Mouse (Mus musculus) neural tube, embryonic 15.5 days (tissue): ENCODE data around the gene Car14. TPM values are rescaled to one million over a fixed set of nuclear protein-coding genes. Genes with fewer than 3 reads are reported as not detected.
"Not testable (repeated sequence)": the region's sequence is repeated elsewhere in the genome, so short reads cannot be mapped to it uniquely, and the experiment has no call there.

Experiments
- ATAC-seq: fragments of 200-750 bp; cut with Nextera tagmentation; 2 replicates; pipeline ENCODE4 v1.8.0; 2017; ENCODE audit warnings: mild to moderate bottlenecking, moderate TSS enrichment, moderate library complexity; ENCODE audit not compliant: low FRiP score
- H3K27ac ChIP-seq: fragments of 300-500 bp; sonication (generic); replicated peaks from 2 replicates; pipeline ENCODE4 v1.5.1; 2015; ENCODE audit warnings: mild to moderate bottlenecking, inconsistent platforms
- H3K27me3 ChIP-seq: fragments of 300-500 bp; sonication (generic); replicated peaks from 2 replicates; pipeline ENCODE4 v1.6.1; 2015; ENCODE audit warnings: inconsistent platforms
- H3K36me3 ChIP-seq: fragments of 300-500 bp; sonication (generic); 2 replicates; pipeline ENCODE4 v1.6.1; 2015; ENCODE audit warnings: inconsistent platforms
- H3K4me1 ChIP-seq: fragments of 300-500 bp; sonication (generic); 2 replicates; pipeline ENCODE4 v1.6.1; 2015; ENCODE audit warnings: inconsistent platforms
- H3K4me2 ChIP-seq: fragments of 300-500 bp; sonication (generic); 2 replicates; pipeline ENCODE4 v1.6.1; 2015; ENCODE audit warnings: inconsistent platforms, mild to moderate bottlenecking, moderate library complexity
- H3K4me3 ChIP-seq: fragments of 300-500 bp; sonication (generic); replicated peaks from 2 replicates; pipeline ENCODE4 v1.5.1; 2015; ENCODE audit warnings: mild to moderate bottlenecking, inconsistent platforms
- H3K9ac ChIP-seq: fragments of 300-500 bp; sonication (generic); replicated peaks from 2 replicates; pipeline ENCODE4 v1.6.1; 2015; ENCODE audit warnings: mild to moderate bottlenecking, inconsistent platforms
- H3K9me3 ChIP-seq: fragments of 300-500 bp; sonication (generic); replicated peaks from 2 replicates; pipeline ENCODE4 v1.6.1; 2016; ENCODE audit warnings: inconsistent platforms
- WGBS: fragments of 180-500 bp; shearing (Covaris S2); methylation state at CpG from one replicate; pipeline ENCODE4 v1.1.7; 2015; ENCODE audit warnings: mixed read lengths; 5-methylcytosine and 5-hydroxymethylcytosine counted together
- polyA plus RNA-seq: library from polyadenylated mRNA; unstranded; fragments of >200 nt; fragmentation: Nextera tagmentation; extraction: Ambion mirVana; gene quantifications from 2 replicates; pipeline ENCODE4 v1.2.1, GENCODE M21; 2015

The Car14 gene
- polyA plus RNA-seq, 1 experiment from 2014 or later = 1.3 TPM

DNA sequence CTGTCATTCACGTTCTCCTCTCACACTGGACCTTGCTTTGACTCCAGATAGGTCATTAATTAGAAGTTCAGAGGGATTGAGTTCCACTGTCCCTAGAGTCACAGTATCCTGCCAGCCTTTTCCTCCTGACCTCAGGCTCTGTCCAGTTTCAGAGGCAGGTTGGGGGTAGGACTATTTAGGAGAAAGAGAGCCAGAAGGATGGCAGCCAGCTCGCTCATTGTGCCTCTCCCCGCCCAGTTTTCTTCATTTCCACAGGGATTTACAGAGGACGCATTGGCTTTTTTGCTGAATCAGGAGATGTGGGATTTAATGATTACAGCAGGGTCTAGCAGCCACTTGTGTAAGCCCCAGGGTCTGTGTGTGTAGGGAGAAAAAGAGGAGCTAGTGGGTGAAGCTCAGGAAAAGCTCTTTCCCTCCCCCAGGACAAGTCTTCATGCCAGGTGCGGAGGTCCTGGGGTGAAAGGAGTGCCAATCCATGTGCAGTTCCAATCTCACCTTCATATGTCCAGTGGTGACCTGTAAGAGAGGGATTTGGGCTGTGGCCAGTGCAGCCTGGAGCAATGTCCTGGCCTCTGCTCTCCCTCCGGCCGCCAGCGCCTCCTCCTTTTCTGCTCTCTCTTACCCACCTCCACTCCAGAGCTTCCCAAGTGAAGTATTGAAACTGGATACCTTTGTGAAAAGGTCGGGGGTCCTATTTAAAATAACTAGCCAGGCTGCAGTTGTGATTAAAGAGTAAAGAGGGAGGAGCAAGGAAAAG lies 2.7 kb downstream of the Car14 start:
- Histone ChIP-seq H3K27ac (no peak overlapping the region), H3K27me3 (peaks cover 11% of the 10 kb centered on the region), H3K4me3 (no peak overlapping the region), H3K36me3 (no peaks in the 10 kb centered on the region; the same call in 1 of the 2 replicates), H3K9ac (no peak overlapping the region), H3K4me1 (peaks cover 30% of the 10 kb centered on the region), H3K4me2 (no peak overlapping the region), H3K9me3 (no peaks in the 10 kb centered on the region)
- 69% methylated on average over 9 of the region's 9 CpGs for WGBS
- ATAC-seq = no peak

DNA sequence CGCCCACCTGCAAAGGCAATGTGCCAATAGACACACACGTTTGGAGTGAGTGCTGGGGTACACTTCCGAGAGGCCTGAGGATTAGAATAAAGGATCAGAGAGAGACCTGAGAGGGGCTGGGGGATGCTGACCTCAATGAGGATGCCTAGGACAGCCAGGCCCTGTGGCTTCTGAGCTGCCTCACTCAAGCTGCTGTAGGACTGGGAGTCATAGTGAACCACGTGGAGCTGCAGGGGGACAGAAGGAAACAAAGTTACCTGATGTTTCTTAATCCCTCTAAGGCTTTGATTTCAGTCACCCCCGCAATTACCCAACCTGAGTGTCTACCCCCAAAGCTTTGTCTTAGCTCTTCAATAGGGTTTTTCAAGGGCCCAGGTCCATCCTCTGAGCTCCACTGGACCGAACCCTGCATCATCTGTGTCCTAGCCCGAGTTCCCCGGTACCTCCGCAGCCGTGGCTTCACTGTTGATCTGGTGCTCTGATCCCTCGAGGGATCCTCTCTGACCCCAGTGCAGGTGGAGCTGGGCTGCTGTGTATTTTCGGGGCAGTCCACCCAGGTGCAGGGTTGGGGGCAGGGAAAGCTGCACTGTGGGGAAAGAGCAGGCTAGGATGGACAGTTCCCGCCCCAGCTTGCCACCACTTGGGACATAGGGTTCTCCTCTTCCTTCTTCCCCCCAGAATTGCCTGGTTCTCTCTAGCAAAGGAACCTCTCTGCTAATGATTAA lies 4.5 kb downstream of the Car14 start:
- no peak overlapping the region for H3K4me3 ChIP-seq
- peaks cover 23% of the 10 kb centered on the region for H3K4me1 ChIP-seq
- no peak overlapping the region for H3K9ac ChIP-seq
- H3K27ac ChIP-seq = no peak overlapping the region
- H3K27me3 ChIP-seq = peaks cover 8% of the 10 kb centered on the region
- H3K4me2 ChIP-seq = no peak overlapping the region
- whole genome bisulfite sequencing = 84% methylated on average over 13 of the region's 13 CpGs
- no peaks in the 10 kb centered on the region for H3K9me3 ChIP-seq
- no peaks in the 10 kb centered on the region; the same call in 1 of the 2 replicates for H3K36me3 ChIP-seq
- no peak for ATAC-seq

DNA sequence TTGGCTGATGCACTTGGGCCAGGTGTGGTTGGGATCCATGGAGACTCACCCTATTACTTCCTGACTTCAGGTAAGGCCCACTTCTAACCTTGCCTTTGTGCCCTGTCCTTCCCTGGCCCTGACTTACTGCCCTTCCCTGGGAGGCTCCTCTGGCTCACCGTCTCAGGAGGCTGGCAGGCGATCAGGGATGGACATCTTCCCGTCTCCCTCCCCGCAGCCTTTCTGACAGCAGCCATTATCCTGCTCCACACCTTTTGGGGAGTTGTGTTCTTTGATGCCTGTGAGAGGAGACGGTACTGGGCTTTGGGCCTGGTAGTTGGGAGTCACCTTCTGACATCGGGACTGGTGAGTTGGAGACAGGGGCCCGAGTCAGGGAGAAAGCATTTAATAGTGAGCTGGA lies 9.0 kb downstream of the Car14 start:
- not testable (repeated sequence) for H3K9ac ChIP-seq, H3K27ac ChIP-seq, H3K4me3 ChIP-seq, H3K36me3 ChIP-seq, H3K9me3 ChIP-seq, H3K27me3 ChIP-seq, ATAC-seq
- Histone ChIP-seq H3K4me2 (peak overlapping the region; percentile 69), H3K4me1 (peaks cover 29% of the 10 kb centered on the region)
- 87% methylated on average over 7 of the region's 7 CpGs for WGBS

DNA sequence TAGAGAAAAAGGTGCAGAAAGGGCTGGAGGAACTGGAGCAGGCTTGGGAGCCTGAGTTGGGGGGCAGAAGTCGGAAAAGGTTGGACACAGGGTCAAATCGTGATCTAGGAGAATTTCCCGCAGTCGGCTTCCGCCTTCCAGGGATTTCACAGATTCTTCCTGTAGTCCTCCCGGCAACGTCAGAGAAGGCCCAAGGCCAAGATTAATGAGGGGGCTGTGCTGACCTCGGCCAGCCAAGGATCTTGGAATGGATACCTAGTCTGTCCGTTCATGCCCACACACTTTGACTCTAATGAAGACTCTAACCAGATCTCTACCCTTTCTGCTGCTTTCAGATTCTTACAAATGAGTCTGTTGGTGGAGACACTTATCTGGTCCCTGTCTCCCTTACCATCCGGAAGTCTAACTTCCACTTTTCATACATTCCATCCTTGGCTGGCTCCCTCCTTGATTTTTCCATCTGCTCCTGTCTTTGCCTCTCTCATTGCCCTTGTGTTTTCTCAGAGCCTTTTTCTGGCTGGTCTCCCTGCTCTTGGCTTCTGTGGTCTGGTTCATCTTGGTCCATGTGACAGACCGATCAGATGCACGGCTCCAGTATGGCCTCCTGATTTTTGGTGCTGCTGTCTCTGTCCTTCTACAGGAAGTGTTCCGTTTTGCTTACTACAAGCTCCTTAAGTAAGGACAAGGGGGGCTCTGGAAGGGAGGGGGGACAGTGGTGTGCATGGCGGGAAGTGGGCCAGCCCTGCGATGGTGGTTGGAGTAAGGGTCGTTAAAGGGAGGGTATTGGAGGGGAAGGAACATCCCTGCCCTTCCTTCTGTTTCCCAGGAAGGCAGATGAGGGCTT lies 10.0 kb downstream of the Car14 start:
- H3K27me3 ChIP-seq = no peaks in the 10 kb centered on the region
- ATAC-seq = peak; percentile 26
- H3K4me3 ChIP-seq = peak overlapping the region; percentile 66
- no peaks in the 10 kb centered on the region; the same call in 1 of the 2 replicates for H3K36me3 ChIP-seq
- H3K4me2 ChIP-seq = peak overlapping the region; percentile 69
- peaks cover 29% of the 10 kb centered on the region for H3K4me1 ChIP-seq
- H3K27ac ChIP-seq = peak overlapping the region; percentile 79
- no peaks in the 10 kb centered on the region for H3K9me3 ChIP-seq
- WGBS = 10% methylated on average over 16 of the region's 16 CpGs
- H3K9ac ChIP-seq = peak overlapping the region; percentile 73

DNA sequence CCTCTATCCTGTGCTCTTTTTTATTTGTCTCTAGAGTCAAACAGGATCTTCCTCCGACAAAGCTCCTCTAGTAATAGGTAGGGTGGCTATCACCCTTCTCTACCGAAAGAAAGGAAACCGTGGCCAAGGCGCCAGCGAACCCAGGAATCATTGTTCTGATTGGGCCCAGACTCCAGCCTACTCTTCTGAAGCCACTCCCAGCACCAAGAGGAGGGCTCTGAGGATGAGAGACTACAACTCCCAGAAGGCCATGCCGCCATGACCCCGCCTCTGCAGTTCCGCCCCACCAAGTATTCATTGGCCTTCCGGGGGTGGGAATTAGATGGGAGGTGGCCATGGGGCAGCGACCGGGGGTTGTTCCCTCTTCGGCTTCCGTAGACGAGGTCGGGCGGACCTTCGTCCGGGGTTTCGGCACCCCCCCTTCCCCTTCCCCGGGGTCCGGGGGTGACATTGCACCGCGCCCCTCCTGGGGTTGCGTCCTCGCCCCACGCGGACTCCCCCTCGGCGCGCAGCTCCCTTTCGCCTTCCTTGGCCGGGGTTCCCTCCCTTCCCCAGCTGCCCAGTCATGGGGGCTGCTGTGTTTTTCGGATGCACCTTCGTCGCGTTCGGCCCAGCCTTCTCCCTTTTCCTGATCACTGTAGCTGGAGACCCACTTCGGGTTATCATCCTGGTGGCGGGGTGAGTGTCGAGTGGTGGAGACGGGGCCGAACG lies 10.7 kb downstream of the Car14 start, which contains the start of gene Aph1a:
Gene Aph1a (plus strand): TSS at position 364 of the 711 bp plus-strand sequence.
- H3K36me3 ChIP-seq, H3K9me3 ChIP-seq, H3K27me3 ChIP-seq: not testable (repeated sequence)
- peak within 1 kb of the TSS; percentile 66 for H3K4me3 ChIP-seq
- peak within 1 kb of the TSS; percentile 69 for H3K4me2 ChIP-seq
- under 1% methylated on average over 30 of the region's 43 CpGs for WGBS
- ATAC-seq = peak; percentile 97
- peak within 1 kb of the TSS; percentile 73 for H3K9ac ChIP-seq
- H3K4me1 ChIP-seq = peaks cover 29% of the 10 kb centered on the region
- peak within 1 kb of the TSS; percentile 79 for H3K27ac ChIP-seq

DNA sequence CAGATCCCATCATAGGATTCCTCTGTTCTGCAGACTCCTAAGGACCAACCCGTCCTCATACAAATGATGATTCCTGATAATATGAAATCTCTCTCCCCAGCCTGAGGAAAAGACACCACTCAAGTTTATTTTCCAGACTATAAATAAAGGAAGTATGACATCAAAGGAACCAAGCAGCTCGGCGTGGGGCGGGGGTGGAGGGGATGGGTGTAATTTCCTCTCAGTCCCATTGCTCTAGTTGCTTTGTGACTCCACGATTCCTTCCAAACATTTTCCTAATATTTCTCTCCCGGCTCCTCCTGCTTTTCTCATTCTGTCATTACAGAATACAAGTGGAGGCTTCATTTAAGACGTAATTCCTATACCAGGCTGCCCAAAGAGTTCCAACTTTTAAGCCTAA lies 11.4 kb downstream of the Car14 start:
- no peak for ATAC-seq
- H3K9me3 ChIP-seq = no peaks in the 10 kb centered on the region
- H3K36me3 ChIP-seq = no peaks in the 10 kb centered on the region; the same call in 1 of the 2 replicates
- no peaks in the 10 kb centered on the region for H3K27me3 ChIP-seq
- peak overlapping the region; percentile 64 for H3K4me2 ChIP-seq
- H3K4me1 ChIP-seq = peaks cover 29% of the 10 kb centered on the region
- 13% methylated on average over 7 of the region's 7 CpGs for WGBS
- peak overlapping the region; percentile 79 for H3K27ac ChIP-seq
- peak overlapping the region; percentile 66 for H3K4me3 ChIP-seq
- peak overlapping the region; percentile 37 for H3K9ac ChIP-seq

DNA sequence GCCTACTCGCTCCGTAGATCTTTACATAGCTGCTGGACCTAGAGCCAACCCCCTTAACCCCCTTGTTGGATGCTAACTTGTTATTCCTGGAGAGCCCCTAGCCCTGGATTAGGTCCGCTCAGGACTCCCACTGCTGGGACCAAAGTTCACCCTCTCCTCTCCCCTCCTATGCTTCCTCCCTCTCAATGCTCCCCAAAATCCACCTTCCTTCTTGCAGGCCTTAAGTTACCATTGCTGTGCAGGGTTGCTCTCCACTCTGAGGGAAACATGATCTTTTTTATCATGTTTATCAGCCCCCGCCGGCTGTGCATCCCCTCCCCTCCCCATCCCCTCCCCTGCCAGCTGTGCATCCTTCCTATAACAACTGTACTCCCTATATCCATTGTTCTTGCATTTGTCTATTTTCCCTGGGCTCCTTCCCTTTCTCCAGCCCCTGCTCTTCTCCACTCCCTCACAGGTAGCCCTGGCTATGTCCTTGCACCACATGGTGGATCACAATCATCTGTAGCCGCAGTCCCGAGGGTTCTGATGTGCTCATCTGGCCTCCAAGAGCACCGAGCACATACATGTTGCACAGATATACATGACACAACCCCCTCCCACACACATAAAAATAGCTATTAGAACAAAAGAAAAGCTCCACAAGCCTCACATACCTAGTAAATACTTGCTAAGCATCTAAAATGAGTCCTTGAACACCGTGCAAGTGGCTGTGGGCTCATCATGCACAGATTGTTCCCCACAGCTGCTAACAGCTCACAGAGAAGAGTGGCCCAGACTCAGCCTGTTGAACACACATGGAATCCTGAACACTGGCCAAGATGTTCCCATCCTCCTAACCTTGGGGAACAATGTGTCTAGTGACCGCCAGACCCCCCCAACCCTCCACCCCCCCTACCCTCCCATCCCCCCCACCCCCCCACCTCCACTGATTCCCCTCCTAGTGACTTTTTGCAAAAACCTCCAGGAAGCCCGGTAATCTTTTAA lies 12.1 kb downstream of the Car14 start:
- H3K36me3 ChIP-seq = no peaks in the 10 kb centered on the region
- 32% methylated on average over 11 of the region's 11 CpGs for WGBS
- peak overlapping the region; percentile 79 for H3K27ac ChIP-seq
- peaks cover 29% of the 10 kb centered on the region for H3K4me1 ChIP-seq
- peak overlapping the region; percentile 64 for H3K4me2 ChIP-seq
- no peak for ATAC-seq
- H3K9ac ChIP-seq = no peak overlapping the region; the same call in 1 of the 2 replicates
- H3K4me3 ChIP-seq = peak overlapping the region; percentile 11; the same call in 1 of the 2 replicates
- H3K9me3 ChIP-seq = no peaks in the 10 kb centered on the region
- no peaks in the 10 kb centered on the region for H3K27me3 ChIP-seq

DNA sequence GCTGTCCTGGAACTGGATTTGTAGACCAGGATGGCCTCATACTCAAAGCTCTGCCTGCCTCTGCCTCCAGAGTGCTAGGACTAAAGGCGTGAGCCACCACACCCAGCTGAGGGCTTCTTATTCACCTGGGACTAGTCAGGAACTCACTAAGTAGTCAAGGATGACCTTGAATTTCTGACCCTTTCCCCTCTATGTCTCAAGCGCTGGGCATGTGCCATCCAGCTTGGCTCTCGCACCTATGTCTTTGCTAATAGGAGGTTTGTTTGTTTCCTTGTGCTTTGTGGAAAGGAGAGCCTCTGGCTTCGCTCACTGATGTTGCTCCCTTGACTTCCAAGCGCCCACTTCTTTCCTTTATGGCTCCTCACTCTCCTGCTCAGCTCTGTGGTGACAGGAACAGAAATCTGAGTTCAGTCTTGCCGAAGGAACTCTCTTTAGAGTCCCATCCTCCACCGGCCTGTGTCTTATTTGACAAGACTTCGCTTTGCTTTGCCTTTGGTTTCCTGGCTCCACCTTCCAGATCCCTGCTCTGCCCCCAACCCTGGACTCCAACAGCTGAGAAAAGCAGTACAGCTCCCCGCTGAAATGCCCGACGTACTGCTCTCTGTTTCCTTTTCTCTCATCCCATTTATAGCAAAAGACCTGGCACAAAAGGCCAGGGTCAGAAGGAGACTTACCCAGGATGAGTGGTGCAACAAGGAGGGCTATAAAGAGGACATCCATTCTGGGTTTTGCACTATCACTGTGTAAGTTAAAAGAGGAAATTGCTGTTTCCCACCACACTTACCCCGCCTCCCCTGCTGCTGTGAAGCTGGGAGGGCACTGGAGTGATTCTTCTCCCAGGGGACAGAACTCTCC lies 13.1 kb downstream of the Car14 start, which contains the start of gene BC028528:
Gene BC028528 (minus strand): TSS at position 795 of the 855 bp plus-strand sequence.
- no peaks in the 10 kb centered on the region for H3K36me3 ChIP-seq
- H3K27me3 ChIP-seq = no peaks in the 10 kb centered on the region
- H3K4me3 ChIP-seq = peak within 1 kb of the TSS; percentile 11; the same call in 1 of the 2 replicates
- 20% methylated on average over 12 of the region's 12 CpGs for WGBS
- H3K27ac ChIP-seq = peak within 1 kb of the TSS; percentile 72
- H3K4me1 ChIP-seq = peaks cover 29% of the 10 kb centered on the region
- H3K9me3 ChIP-seq = no peaks in the 10 kb centered on the region
- ATAC-seq = no peak
- H3K4me2 ChIP-seq = peak within 1 kb of the TSS; percentile 33
- H3K9ac ChIP-seq = no peak within 1 kb of the TSS; the same call in 1 of the 2 replicates

DNA sequence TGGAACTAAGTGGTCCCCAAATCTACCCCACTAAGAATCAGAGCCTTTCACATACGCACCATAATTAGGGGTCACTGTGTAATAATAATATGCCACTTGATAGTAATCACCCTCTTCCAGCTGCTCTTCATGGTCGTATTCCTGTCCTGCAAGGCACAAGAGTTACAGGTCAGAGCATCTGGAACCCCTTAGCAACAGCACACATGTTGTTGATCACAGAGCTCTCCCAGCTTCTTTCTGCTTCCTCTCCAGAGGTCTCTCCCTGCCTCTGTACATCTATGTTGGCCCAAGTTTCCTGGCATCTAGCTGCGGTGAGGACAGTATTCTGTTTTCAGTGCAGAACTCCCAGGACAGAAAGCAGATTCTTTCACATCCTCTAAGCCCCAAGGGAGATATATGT lies 14.8 kb downstream of the Car14 start:
- Histone ChIP-seq H3K4me1 (peaks cover 16% of the 10 kb centered on the region), H3K27ac (no peak overlapping the region), H3K27me3 (no peaks in the 10 kb centered on the region), H3K36me3 (no peaks in the 10 kb centered on the region), H3K4me2 (no peak overlapping the region), H3K9me3 (no peaks in the 10 kb centered on the region), H3K9ac (no peak overlapping the region), H3K4me3 (no peak overlapping the region)
- 82% methylated on average over 3 of the region's 3 CpGs for WGBS
- ATAC-seq = no peak
